Mouse (Mus musculus) ES-CJ7 (cell line): ENCODE results near the gene Map2k6.

Experiments used
- DNase-seq: peaks from one replicate; pipeline ENCODE4 v3.0.0; 2011; ENCODE audit warnings: low read depth, low spot score

The Map2k6 gene

GRCm38 (mm10) chr11:110482649-110483048 lies 83.7 kb downstream of the Map2k6 start:
- DNase-seq = no peak

DNA sequence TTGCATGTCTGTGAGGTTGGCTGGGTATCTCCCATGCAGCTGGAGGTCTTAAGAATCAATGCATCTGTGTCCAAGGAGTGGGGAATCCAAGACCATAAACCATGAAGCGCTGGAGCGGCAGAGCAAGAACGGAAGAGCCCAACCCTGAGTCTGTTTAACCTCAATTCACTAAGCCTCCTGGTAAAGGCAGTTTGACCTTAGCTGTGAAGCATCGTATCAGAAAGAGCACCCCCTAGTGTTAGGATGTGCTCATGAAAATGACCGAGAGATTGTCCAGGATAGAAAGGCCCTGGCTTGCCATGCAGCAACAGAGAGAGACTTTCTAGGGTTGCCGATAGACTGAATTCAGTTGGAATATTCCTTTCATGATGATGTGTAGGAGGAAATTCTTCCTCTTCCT lies 84.2 kb downstream of the Map2k6 start:
- peak; percentile 83 for DNase-seq

DNA sequence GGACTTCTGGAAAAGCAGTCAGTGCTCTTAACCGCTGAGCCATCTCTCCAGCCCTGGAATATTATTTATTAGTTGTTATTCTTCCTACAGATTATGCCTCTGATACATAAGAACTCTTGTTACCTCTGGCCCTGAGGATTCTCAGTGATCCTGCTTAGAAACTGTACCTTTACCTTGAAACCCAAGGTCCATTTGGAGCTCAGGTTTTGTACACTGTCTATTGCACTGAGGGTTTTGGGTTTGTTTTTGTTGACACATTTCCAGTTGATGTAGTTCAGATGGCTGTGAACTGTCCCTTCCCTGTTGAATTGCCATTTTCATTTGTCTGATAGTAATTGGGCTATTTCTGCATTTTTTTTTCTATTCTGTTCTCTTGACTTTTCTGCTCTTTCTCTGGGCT lies 85.5 kb downstream of the Map2k6 start:
- DNase-seq = no peak

DNA sequence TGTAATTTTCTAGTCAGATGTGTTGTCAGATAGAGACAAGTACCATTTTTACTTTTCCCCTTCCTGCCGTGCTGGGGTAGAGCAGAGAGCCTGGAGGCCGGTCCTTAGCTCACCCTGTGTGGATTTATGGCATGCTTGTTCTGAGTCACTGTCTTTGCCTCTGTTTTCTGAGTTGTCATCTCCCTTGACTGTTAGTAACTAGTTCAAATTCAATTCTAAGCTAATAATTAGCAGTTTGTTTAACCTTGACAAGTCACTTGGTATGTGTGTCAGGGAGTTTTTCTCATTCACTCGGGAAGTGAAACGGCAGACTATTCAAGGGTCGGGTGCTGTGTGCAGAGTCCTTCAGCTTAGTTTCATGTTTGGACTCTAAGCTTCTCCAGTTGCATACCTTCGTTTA lies 86.2 kb downstream of the Map2k6 start:
- DNase-seq = no peak

- no peak for DNase-seq
Measured at GRCm38 (mm10) chr11:110487796-110488195, 88.9 kb downstream of the Map2k6 start.

DNA sequence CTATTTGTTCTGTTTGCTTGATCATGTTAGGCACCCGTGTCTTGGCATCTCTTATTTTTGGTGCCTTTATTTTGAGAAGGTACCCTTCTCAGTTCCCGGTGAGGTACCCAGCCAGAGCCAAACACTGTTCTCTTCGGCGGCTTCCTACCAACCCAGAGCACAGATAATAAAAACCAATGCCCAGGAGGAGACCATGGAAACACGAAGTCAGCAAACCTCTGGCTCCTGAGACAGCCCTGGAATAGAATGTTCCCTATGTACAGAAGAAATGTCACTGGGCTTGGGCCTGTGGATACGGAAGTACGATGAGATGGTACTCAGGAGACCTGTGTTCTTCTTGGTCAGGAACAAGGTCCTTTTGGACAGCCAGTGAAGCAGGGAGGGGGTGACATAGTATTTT lies 89.4 kb downstream of the Map2k6 start:
- DNase-seq = no peak

DNA sequence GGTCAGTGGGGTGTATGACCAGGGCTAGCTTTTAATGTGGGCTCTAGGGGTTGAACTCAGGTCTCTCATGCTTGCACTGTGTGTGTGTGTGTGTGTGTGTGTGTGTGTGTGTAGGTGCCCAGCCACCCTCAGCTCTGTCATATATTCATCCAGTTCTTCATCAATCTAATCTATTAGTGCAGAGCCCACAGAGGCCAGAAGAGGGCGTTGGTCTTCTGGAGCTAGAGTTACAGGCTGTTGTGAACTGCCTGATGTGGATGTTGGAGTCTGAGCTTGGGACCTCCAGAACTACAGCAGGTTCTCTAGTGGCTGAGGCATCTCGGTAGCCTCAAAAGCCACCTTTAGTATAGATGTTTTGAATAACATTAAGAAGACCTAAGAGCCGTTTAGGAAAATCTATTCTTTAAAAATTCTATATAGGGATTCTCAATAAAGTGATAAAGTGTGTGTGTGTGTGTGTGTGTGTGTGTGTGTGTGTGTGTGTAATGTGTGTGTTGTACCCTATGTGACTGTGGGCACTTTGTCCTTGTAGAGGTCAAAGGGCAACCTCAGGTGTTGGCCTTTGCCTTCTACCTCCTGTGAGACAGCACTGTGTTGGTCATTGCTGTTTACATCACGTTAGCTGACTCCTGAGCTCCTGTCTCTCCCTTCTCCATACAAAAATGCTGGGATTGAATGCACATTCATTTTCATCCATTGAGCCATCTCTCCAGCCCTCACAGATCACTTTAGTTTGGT lies 96.6 kb downstream of the Map2k6 start:
- DNase-seq = peak; percentile 14

- peak; percentile 78 for DNase-seq
Measured at GRCm38 (mm10) chr11:110496061-110496446, 97.1 kb downstream of the Map2k6 start.

DNA sequence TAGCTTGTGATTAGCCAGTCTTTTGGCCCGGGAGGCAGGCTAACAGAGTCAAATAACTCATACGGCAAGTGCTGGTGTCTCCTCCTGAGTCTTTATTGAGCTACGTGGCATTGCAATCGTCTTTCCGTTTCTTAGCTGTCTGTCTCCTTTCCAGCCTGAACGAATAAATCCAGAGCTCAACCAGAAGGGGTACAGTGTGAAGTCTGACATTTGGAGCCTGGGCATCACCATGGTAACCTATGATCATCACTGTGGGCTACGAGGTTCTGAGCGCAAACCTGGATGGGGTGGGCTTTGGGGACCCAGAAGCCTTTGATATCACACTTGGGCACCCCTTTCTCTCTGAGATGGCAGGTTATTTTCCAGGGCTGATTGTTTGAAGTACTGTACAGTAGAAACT lies 98.8 kb downstream of the Map2k6 start:
- DNase-seq = no peak

DNA sequence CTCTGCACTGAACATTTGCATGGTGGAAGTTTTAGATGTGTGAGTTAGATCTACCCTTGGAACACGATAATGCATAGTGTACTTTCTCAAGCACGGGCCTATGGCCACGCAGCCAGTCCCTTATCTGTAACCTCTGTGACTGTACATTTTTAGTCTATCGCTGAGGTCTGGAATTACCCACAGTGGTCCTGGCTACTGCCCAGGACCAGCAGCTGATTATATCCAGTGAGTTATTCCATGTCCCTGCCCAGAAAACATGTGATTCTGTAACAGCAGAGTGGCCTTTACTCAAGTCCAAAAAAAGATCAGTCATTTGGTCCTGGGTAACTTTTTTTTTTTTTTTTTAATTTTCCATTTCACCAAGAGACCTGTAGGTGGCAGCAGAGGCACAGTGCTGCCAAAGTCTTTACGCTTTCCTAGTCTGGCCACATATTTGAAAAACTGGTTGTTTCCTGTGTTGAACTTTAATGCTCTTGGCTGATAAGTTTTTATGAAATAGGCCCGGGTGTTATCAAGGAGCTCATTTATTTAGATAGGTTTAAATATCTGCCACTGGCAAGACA lies 99.8 kb downstream of the Map2k6 start:
- DNase-seq = peak; percentile 36

DNA sequence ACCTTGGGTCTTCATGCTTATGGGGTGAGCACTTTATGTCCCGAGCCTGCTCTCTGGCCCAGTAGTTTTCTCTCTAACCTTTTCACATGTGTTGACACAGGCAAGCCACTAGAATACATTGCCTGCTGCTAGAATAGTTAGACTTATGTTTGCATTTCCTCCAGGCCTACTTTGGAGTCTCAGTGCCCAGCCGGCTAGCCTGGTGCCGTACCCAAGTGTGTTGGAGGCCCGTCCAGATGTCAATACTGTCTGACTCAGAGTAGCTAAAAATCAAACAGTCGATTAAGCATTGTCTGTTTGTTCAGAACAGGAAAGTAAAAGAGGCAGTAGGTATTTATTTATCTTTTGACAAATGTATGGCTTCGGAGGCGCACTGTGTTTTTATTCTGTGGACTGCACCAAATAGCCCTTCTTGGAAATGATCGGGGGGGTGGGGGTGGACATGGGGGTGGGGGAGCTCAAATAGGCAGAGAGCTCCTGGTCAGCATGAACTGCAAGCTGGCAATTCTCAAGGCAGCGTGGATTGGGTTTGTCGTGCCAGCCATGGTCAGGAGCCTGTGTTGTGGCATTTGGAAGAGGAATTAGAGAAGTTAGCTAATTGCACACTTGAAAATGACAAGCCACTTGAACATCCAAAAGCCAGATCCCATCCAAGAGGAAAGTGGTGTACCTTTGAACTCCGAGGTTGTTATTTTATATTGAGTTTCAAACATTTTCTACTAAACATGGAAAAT lies 104.2 kb downstream of the Map2k6 start:
- DNase-seq = no peak

DNA sequence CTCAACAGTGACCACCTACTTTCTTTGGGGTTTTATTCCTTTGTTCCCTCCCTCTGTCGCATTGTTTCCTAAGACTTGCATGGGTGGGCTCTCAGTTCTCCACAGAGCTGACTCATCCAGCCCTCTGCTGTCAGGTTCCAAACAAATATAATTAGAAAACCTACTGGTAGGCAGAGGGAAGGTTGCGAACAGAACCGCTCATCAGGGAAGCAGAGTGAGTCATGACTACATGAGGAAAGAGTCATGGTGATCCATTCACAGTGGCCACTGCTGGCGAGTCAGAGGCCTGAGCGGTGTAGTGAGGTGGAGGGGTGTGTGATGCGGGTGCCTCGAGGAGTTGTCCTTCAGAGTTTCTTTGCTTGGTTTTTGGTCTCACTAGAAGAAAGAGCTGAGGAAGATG lies 112.5 kb downstream of the Map2k6 start:
- no peak for DNase-seq

- DNase-seq = no peak
Measured at GRCm38 (mm10) chr11:110518648-110519047, 119.7 kb downstream of the Map2k6 start.

GRCm38 (mm10) chr11:110522906-110523305 lies 124.0 kb downstream of the Map2k6 start:
- DNase-seq = no peak

GRCm38 (mm10) chr11:110526156-110526555 lies 127.2 kb downstream of the Map2k6 start:
- no peak for DNase-seq

- DNase-seq = no peak
Measured at GRCm38 (mm10) chr11:110531087-110531486, 132.2 kb downstream of the Map2k6 start.

GRCm38 (mm10) chr11:110534856-110535255 lies 135.9 kb downstream of the Map2k6 start:
- no peak for DNase-seq

DNA sequence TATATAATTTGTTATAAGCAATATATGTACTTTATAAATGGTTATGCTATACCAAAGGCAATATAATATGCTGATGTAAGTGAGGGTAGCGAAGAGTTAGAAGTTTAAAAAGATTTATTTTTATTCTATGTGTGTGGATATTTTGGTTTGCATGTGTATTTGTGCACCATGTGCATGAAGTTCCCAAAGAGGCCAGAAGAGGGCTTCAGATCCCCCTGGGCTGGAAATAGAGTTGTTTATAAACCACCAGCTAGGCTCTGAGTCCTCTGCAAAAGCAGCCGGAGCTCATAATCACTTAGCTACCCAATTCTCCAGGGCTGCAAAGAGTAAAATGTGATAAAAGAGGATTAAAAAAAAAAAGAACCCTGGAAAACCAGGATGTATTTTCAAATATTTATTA lies 137.6 kb downstream of the Map2k6 start:
- DNase-seq = no peak

DNA sequence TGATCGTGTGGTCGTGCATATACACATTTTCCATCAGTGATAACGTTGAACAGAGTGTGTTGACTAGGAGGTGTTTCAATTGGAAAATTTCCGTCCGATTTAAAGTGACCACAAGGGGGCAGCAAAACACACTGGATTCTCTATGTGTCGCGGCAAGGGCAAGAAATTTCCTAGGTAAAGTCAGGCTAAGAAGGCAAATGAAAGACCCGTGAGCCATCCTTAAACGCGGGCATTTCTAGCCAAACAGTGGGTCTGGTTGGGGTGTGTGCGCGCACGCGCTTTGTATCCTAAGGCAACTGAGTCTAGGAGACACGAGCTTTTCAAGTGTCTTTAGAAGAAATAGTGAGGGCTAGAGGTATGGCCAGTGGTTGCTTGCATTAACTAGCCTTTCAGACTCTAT lies 138.7 kb downstream of the Map2k6 start:
- peak; percentile 75 for DNase-seq

DNA sequence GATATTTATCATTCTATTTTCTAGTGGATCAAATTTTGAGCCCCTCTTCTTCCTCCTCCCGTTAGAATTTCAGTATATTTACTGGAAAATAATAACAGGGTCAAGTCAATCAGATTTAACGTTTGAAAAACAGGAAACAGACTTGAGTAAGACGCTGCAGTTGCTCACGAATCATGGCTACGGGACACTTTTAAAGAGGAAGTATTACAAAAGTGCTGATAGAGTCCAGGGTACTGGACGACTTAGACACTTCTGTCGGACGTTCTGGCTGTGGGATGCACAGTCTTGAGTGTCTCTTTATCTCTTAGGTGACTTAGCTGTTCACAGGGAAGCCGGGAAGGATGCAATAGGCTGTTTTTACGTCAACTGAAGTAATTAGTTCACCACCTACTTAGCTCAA lies 139.3 kb downstream of the Map2k6 start:
- DNase-seq = no peak

DNA sequence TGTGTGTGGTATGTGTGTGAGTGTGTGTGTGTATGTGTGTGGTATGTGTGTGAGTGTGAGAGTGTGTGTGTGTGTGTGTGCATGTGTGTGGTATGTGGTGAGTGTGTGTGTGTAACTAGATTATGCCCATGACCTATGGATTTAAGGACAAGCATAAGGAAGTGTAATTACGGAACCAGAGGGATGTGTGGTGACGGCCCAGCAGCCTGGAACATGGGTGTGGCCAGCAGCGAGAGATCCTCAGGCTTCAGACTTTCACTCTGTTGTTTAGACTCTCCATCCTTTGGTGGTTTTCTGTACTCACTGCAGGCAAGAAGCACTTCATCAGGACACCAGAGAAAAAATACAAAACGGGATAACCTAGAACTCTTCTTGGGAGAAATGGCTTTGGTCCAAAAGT lies 143.0 kb downstream of the Map2k6 start:
- no peak for DNase-seq

DNA sequence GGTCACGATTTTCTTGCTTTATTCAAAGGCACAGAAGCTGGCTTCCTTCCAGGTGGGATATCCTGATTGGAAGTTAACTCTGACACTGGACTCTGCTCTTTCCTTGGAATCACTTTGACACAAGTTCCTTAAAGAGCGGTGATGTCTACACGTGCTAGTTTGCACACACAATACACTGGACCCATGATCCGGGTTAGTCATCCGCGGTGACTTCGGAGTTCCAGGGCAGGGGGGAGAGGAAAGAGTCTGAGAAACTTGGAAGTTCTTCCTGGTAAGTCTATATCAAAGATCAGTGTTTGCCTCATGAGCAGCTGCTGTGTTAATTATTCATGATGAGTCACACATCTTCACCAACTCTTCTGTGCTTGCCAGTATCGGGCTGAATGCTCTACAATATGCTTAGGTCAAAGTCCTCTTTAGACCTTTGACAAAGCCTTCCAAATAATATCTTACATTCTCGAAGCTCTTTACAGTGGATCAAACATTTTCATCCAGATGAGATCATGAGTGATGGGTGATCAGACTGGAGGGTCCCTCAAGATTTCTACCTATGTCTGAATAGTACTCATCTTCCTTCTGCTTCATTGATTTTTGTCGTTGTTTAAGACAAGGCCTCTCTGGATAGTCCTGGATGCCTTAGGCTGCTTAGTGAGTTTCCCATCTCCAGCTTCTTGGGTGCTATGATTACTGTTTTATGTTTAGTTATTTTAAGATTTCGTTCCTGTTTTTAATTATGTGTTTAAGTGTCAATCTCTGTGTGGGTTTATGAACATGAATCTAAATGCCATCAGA lies 145.7 kb downstream of the Map2k6 start:
- DNase-seq = no peak
